Mouse (Mus musculus) kidney, postnatal 4 days (tissue): ENCODE results near the gene Wdr5.
"Not testable (repeated sequence)": the region's sequence is repeated elsewhere in the genome, so short reads cannot be mapped to it uniquely, and the experiment has no call there.

Source experiments
- DNase-seq, 2 experiments: peaks; one replicate each; pipeline ENCODE4 v3.0.0; 2021; ENCODE audit warnings: mixed read lengths in 2 of 2

The Wdr5 gene

DNA sequence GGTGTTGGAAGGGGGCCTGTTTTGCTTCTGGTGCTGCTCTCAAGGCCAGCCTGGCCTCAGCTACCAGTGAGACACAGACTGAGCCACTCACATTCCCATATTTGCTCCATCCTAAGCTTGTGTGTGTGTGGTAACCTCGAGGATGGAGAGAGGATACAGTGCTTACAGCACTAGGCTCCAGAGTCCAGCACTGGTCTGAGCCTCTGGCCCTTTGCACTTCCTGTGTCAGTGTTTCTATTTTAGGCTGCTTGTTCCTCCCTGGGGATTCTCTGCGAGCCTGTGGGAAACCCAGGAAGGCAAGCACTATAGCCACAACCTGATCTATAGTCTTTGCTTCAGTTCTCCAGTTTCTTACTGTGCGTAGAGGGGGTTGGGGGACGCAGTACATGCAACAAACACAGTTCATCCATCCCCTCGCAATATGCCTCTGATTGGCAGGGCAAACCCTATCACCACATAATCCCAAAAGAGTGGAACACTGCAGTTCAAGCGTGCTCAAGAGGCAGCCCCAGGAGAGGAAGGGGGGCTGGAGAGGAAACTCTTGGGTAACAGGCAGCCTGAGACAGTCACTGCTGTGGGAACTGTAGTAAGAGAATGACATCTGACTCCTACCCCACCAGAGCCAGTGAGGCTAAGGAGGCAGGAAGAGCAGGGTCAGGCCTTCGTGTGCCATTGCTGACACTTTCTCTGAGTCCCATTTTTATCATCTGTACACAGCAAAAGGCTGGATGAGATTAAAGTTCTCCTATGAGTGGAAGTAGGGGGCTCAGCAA lies 10.7 kb upstream of the Wdr5 start:
- DNase-seq, result peak; percentile 17 to 47

DNA sequence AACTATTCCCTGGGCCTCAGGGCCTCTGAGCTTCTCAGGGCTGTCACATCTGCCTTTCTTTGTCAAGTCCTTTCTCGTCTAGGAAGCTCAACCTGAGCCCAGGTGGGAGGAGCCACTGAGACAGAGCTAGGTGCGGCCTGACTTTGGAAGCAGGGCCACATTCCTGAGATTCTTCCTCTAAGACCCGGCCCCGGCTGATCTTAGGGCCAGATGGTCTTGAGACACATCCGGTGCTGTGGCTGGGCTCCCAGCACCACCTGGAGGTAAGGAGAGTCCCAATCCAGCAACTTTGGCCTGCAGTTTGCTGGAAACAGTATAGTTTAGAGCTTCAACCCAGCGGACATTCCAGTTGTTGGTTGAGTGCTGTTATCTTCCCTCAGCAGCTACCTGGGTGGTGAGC lies 9.4 kb upstream of the Wdr5 start:
- DNase-seq, result peak; percentile 47 to 66

- not testable (repeated sequence) for DNase-seq
Observed at GRCm38 (mm10) chr2:27506658-27507057, 8.3 kb upstream of the Wdr5 start.

- DNase-seq, result no peak
Observed at GRCm38 (mm10) chr2:27507562-27507961, 7.4 kb upstream of the Wdr5 start, which contains the start of gene Brd3. TSS of gene Brd3 (minus strand) at chr2:27507662.

DNA sequence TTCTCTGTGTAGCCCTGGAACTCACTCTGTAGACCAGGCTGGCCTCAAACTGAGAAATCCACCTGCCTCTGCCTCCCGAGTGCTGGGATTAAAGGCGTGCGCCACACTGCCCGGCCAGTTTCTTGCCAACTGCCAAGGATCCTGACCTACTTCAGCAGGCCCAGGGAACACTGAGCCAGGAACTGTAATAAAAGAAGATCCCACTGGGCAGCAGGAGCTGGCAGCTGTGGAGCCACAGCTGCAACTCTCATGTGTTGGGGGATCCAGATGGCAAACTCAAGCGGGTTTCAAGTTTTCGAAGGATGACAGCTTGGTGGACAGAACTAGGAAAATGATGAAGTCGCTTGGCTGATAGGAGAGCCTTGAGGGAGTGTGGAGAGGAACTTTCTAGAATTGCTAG lies 4.3 kb upstream of the Wdr5 start:
- DNase-seq, result no peak

- DNase-seq, result no peak
Observed at GRCm38 (mm10) chr2:27512909-27513308, 2.0 kb upstream of the Wdr5 start.

GRCm38 (mm10) chr2:27513861-27514260 lies 1.1 kb upstream of the Wdr5 start:
- no peak for DNase-seq

DNA sequence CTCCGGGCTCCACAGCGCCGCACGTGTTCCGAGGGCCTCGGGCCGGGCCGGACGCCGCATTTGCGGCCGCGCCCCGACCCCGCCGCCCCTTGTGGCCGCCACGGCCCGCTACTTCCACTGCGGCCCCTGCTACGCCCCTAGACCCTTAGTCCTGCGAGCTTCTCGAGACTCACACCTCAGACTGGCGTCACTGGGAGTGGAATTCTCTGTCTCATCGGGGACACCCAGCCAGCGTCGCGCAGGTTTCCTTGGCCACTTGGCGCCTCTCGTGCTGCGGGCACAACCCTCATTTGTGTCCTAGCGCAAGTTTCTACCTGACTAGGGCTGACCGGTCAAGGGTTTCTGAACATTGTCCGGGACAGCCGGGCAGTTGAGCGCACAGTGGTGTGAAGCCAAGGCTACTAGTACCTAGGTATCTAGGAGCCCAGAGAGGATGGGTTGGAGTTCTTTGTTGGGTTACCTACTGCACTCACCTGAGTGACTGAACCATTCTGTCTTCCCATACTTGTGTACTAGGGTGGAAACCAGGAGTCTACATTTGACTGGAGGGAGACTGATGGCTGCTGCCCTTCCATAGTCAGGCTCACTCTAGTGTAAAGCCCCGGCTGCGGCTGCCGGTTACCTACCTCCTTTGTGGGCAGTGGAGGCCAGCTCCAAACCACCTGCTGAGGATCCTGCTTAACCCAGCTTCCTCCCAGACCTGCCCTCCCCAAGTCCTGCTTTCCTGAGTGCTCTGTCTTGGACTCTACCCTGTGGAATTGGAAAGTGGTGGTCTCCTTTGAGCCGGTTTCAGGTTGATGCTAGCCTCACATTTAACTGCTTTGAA lies 597 bp downstream of the Wdr5 start:
- DNase-seq, result peak; percentile 25 to 53

DNA sequence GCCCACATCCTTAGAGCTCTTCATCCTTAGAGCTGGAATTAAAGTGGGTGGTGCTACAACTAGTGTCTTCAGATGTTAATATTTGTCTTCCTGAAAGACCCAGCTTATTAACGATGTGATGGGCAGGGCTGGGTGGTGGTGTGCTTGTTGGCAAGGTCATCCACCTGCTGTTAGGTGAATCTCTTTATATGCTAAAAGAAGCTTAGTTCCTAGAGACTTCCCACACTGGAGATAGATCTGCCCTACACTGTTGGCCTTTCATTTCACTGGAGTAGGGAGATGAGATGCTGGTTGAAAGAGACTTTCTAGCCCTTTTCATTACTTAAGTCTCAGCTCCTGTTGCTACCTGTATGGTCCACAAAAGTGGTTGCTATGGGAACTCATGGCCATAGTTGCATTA lies 1.3 kb downstream of the Wdr5 start:
- DNase-seq, result no peak

GRCm38 (mm10) chr2:27518283-27518682 lies 3.3 kb downstream of the Wdr5 start:
- peak in 1 of 2 experiments; percentile 32 for DNase-seq

DNA sequence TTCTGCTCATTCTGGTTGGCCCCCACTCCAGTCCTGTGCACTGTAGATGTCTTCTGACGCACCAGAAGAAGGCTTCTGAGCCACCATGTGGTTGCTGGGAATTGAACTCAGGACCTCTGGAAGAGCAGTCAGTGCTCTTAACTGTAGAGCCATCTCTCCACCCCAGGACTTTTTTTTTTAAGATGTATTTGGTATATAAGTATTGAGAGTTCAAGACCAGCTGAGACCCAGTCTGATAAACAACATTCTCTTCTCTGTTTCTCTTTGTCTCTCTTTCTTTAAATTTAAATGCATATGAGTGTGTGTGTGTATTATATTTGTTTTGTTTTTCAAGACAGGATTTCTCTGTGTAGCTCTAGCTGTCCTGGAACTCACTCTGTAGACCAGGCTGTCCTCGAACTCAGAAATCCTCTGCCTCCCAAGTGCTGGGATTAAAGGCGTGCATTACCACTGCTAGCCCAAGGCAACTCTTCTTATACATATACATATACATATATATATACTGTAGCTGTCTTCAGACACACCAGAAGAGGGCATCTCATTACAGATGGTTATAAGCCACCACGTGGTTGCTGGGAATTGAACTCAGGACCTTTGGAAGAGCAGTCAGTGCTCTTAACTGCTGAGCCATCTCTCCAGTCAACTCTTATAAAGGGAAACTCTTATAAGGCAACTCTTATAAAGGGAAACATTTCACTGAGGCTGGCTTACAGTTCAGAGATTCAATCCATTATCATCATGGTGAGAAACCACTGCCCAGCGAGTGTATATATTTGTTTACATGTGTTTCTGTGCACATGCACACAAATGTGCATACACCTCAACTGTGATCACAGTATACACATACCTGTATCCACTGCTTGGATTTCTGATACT lies 23.7 kb downstream of the Wdr5 start:
- DNase-seq, result not testable (repeated sequence)

GRCm38 (mm10) chr2:27539336-27539735 lies 24.4 kb downstream of the Wdr5 start:
- DNase-seq, result no peak

DNA sequence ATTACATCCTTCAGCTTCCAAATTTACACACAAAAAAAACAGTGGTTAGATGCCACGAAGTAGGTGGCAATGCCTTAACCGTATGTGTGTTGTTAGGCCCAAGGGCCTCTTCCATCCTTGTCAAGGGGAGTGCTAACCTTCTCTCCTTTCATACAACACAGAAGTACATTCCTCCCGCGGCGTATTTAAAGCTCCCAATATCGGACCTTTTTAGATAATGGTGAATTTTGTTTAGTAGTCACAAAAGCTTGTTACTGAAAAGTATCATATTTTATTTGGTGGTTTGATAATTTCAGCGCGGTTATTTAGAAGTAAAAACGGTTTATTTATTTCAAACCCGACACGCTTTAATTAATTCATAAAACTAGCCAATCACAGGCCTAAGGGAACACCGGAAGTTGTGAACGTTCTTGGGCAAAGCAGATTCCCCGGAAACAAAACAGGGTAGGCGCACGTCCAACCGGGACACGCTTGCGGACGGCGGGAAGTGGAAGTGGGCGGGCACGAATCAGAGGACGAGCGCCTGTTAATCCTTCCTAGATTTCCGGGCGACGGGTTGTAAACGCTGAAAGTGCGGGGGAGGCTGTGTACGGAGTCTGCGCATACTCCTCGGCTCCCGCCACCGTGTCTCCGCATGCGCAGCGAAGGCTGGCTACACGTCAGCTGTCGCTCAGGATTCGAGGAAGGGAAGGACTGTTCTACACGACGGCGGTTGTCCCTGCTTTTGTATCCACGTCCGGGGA lies 25.0 kb downstream of the Wdr5 start:
- peak; percentile 97 to 99 for DNase-seq

DNA sequence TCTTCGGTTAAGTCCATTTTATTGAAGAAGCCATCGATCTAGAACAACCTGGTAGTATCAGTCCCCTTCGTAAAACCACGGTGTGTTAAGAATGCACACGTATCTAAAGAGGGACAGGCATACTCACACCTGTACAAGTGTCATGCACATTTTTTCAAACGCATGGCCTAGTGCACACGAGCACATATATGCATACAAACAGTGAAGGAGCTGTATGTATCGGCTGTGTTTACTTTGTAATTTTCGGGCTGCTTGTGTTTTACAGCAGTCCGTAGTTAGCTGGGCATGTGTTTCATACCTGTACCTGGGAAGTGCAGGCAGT lies 25.5 kb downstream of the Wdr5 start:
- DNase-seq, result no peak

DNA sequence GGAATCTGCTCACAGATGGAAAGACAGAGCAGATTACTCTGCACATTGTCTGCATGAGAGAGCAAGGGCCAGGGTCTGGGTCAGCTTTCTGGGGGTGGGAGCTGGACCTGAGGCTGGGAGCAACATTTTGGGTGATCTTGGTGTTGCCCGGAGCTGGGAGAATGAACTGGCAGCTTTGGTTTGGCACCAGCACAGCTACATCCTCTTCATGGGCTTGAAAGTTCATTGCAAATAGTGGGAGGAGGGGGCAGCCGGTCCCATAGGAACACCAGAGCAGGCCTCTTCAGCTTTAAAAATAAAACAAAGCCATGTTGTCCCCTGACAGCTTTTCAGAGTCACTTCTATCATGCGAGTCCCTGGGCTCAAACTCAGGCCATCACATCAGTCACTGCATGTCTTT lies 26.3 kb downstream of the Wdr5 start:
- DNase-seq, result no peak

- DNase-seq, result no peak
Observed at GRCm38 (mm10) chr2:27544613-27545012, 29.7 kb downstream of the Wdr5 start.

- DNase-seq, result not testable (repeated sequence)
Observed at GRCm38 (mm10) chr2:27545517-27545916, 30.6 kb downstream of the Wdr5 start.

DNA sequence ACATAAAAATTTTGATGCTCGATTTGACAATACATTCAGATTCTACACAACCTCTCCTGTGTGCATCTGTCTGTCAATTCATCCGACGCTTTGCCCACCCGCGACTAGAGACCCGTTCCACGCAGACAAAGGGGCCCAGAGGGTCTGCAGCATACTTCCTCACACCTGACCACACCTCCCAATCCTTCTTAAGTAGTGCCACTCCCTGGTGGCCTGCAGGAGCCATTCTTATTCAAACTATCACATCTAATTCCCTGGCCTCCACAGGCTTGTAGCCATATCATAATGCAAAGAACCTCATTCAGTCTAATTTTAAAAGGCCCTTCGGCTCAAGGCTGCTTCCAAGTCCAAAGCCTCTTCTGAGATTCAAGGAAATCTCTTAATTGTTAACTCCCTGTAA lies 31.1 kb downstream of the Wdr5 start:
- DNase-seq, result not testable (repeated sequence)

GRCm38 (mm10) chr2:27547326-27547725 lies 32.4 kb downstream of the Wdr5 start:
- no peak for DNase-seq

DNA sequence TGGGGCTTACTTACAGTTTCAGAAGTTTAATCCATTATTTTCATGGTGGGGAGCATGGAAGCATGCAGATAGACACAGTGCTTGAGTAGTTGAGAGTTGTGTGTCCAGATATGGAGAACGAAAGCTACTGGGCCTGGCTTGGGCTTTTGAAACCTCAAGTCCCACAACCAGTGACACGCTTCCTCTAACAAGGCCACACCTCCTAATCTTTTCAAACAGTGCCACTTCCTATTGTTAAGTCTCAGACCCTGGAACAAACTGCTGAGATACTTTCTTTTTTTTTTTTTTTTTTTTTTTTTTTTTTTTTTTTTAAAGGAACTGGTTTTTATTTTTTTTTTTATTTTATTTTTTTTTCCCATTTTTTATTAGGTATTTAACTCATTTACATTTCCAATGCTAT lies 33.0 kb downstream of the Wdr5 start:
- no peak for DNase-seq

- DNase-seq, result no peak
Observed at GRCm38 (mm10) chr2:27548664-27549369, 33.9 kb downstream of the Wdr5 start.
